Mouse (Mus musculus) cerebellum, adult 2 months (tissue): ENCODE measurements at regions not wholly inside any gene's neighbourhood (a gene's known extent, or its start where the extent isn't known, plus 50 kb on each side); places are given as distances from the start of the nearest gene placed in this dataset.

Experiments used
- CTCF ChIP-seq: fragments of 200-500 bp; IDR thresholded peaks from 2 replicates; pipeline ENCODE4 v1.5.1; 2011; ENCODE audit warnings: low read depth, mild to moderate bottlenecking, control low read depth, low read length, moderate library complexity, borderline replicate concordance; ENCODE audit not compliant: insufficient read depth
- POLR2A ChIP-seq: fragments of 200-500 bp; IDR thresholded peaks from 2 replicates; pipeline ENCODE4 v1.6.1; 2011; ENCODE audit warnings: low read length, control low read depth, borderline replicate concordance; ENCODE audit not compliant: insufficient read depth

DNA sequence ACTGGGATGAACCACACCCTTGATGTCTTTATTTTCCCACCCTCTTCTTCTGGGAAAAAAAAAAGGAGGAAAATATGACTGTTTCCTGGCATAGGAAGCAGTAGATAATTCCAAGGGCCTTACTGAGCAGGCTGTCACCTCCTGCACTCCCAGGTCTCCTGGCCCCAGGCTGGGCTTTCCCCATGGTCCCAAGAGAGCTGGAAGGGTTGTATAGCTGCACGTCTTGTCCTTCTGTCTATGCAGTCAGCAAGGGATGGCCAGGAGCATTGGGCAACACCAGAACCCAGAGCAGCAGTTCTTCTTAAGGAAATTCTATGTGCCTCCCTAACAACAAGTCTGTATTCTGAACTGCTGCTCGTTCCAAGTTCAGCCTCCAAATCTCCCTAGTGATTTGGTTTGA, 185.7 kb upstream of the Ttc29 start:
- TF ChIP-seq CTCF (no peak), POLR2A (no peak)
